Mouse (Mus musculus): ENCODE measurements around the gene Cradd. TPM values are rescaled to one million over a fixed set of nuclear protein-coding genes. Genes with fewer than 3 reads are reported as not detected.

Cradd gene
- total RNA-seq, 2 experiments from 2014 or later: 9.9 to 18.3 TPM

- DNase-seq: no peak
These were observed 84.5 kb downstream of the Cradd start for GRCm38 (mm10) chr10:95239196-95240069.

- no peak for DNase-seq
These were observed 85.3 kb downstream of the Cradd start for GRCm38 (mm10) chr10:95238667-95239066.

DNA sequence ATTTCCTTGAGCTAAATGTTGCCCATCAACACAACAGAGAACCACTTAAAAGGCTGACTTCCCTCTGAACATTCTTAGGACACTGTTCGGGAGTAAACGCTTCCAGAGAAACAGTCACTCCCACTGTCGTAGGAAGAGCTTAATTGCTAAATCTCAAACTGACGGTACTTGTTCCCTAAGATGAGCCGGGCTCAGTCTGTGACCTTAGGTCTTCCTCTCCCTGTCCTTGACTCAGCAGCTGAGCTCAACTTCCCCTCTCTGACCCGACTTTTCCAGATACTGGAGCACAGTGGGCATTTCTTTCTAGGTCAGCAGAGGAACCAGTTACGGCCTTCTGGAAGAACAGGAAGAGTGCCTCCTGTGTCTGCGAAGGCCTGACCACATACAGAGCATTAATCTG lies 87.7 kb downstream of the Cradd start:
- peak; percentile 30 to 35 for DNase-seq

GRCm38 (mm10) chr10:95234661-95235060 lies 89.3 kb downstream of the Cradd start:
- no peak for DNase-seq

DNA sequence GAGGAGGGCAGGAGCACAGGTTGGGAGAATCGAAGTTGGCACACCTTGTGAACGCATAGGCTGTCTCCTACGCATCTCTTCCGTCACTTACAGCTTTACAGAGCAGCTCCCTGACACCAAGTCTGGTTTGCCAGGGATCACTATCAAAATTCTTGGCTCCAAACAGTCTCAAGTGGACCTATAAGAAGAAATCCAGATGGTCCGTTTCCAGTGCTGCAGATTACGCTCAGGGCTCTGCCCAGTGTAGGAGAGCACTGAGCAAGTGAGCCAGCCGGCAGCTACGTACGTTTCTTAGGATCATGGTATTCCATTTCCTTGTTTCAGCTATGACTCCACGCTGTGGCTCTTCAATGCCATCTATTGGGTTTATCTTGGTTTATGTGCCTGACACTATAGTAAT lies 90.9 kb downstream of the Cradd start:
- no peak for DNase-seq

DNA sequence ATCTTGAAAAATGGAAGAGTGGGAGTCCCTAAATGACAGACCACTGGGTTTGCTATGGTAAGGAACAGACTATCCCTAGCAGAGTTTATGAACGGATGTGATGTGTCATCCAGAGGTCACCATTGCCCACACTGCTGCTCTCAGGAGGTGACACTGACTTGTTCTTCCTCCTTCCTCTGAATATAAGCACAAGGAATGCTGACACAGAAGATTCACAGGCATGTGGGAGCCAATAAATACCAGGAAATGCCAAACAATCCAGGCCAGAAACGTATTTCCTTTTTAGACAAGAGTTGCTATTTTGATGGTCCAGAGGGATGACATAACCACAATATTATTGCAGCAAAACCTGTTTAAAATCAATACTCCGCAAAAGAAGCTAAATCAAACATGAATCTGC lies 91.4 kb downstream of the Cradd start:
- no peak for DNase-seq

- DNase-seq: no peak
These were observed 95.7 kb downstream of the Cradd start for GRCm38 (mm10) chr10:95228192-95228591.

GRCm38 (mm10) chr10:95227590-95227989 lies 96.3 kb downstream of the Cradd start:
- DNase-seq: no peak

- DNase-seq: no peak
These were observed 97.2 kb downstream of the Cradd start for GRCm38 (mm10) chr10:95226772-95227171.

- DNase-seq: no peak
These were observed 98.9 kb downstream of the Cradd start for GRCm38 (mm10) chr10:95225006-95225405.

DNA sequence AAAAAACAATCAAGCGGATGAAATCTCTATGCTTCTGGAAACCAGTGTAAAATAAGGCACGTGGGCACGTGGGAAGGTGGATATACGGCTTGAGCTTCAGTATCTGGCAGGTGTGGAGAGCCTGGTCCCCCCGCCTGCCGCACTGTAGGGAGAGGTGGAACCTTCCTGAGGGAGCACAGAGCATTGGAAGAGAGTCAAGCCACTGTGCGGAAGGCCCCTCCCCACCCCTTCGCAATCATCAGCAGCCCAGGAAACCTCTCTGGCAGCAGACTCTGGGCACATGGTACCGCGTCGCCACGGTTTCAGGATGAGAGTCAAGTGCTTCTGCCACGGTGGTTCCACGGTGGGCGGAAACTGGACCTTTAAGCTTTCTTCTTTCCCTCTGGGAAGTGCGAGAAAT lies 100.7 kb downstream of the Cradd start:
- DNase-seq: no peak

GRCm38 (mm10) chr10:95221914-95222313 lies 102.0 kb downstream of the Cradd start:
- no peak for DNase-seq

DNA sequence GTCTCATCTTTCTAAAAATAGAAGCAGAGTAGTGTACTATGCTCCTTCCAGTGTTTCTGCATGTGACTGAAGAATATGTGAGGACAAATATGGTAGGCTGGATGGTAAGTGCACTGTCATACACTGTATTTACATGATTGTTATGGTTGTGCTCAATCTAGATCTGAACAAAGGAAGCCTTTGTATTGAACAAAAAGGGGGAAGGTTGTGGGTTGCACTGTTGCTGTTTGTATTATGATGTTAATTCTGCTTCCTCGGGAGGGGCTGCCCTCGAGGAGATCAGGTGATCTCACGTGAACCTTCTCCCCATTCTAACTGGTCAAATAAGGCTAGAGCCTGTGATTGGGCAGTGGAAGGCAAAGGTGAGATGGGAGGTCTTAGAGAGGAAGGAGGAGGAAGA lies 103.4 kb downstream of the Cradd start:
- no peak for DNase-seq

DNA sequence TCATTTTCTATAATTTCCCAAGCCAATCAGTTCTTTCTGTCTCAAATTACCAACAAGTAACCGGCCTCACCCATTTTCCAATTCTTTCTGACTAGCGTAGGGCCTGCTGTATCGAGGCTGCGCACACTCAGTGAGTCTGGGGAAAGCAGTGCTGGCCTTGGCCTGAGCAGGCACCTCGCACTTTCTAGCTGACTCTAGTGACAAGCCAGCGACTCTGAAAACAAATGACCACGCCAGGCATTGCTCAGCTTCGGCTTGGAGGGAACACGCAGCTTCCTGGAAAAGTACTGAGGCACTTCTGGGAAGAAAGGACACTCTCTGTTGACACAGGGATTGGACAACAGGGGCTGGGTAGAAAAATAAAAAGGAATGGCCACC lies 105.3 kb downstream of the Cradd start:
- peak; percentile 67 to 74 for DNase-seq

DNA sequence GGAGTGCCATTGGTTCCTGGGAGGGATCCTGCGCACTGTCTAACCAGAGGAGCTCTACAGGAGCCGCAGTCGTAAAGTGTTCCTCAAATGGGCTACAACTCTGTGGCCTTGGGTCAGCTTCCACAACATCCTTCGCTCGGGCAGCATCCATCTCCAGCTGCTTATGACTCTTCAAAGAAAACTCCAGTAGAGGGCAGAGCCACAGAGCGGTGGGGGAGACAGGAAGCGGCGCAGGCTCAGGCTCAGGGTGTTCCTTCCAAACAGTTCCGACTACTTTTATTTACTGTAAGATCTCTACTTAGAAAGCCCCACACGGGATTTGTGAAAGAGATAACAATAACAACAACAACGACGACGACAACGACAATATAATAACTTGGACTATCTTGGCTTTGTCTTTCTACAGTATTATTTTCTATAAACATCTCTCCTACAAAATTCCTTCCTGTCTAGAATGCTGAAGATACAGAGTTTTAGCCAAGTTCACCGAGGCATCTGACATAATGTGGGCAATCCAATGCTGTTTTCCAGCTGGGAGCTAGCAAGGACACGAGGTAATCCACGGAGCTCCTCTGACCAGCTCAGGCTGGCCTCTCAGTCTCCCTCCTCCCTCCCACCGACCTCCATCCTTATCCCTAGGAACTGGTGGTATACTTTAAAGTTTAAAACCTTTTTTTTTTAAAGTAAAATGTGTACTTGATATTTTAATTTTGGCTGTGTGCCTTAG lies 105.8 kb downstream of the Cradd start:
- peak; percentile 35 to 46 for DNase-seq

- DNase-seq: peak; percentile 25 to 51
These were observed 108.6 kb downstream of the Cradd start for GRCm38 (mm10) chr10:95215324-95215723.

- no peak for DNase-seq
These were observed 110.1 kb downstream of the Cradd start for GRCm38 (mm10) chr10:95213820-95214219.

GRCm38 (mm10) chr10:95213311-95213710 lies 110.6 kb downstream of the Cradd start:
- DNase-seq: no peak

DNA sequence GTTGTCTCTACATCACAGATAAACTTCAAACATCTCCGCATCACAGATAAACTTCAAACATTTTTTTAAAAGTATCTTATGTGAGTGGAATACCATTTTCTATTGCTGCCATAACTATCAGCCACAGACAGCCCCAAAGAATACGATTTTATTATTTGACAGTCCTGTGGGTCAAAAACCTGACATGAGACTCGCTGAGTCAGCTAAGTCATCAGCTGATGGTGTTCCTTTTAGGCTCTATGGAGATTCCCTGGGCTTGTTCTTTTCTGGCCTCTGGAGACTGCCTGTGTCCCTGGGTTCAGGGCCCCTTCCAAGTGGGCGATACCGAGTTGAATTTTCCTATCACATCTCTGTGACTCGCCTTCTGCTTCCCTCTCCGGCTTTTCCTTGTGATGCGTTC lies 112.3 kb downstream of the Cradd start:
- DNase-seq: no peak

DNA sequence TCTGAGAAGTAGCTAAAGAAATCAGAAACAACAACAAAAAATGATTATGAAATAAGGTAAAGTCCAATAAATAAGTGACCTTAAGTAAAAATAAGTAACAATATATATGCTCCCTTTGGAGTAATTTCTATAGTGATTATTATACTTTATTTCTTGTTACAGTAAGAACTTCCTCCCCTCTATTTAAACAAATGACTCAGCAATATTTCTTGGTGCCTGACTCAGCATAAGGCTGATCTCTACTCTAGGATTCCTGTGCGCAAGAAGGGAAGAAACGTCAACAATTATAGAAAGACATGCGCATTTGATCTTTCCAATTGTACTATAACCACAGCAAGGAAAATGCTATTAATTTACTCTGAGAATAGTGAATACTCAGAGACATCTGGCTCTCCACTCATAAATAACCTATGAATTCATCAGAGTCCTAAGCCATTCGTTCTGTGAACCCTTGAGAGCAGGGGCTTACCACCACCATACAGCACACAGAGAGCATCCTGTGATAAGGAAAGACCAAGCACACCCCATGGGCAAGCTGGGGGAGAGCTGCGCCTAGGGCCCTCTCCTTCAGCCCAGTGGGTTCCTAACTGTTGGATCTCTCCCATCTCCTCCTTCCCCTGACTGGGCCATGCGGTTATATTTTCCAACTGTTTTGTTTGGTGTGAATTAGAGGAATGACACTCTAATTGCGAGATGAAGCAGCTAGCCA lies 113.1 kb downstream of the Cradd start:
- DNase-seq: no peak

DNA sequence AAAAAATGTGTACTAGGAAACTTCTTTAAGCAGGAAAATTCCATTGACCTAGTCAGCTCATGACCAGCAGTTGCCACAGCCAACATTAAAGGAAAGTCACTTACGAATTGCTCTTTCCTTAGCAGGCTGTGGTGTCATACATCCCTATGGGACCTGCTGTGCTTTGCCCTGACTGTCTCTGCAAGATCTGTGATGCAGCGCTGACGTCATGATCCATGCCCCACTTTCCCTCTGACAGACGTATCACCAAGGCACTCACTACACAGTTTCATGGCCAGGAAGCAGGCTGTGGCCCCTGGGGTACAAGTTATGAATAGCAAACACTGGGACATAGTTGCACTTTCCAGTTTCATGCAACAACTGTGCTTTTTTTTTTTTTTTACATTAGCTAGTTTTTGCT lies 113.8 kb downstream of the Cradd start:
- DNase-seq: peak; percentile 36 to 39

- no peak for DNase-seq
These were observed 116.5 kb downstream of the Cradd start for GRCm38 (mm10) chr10:95207423-95207822.

DNA sequence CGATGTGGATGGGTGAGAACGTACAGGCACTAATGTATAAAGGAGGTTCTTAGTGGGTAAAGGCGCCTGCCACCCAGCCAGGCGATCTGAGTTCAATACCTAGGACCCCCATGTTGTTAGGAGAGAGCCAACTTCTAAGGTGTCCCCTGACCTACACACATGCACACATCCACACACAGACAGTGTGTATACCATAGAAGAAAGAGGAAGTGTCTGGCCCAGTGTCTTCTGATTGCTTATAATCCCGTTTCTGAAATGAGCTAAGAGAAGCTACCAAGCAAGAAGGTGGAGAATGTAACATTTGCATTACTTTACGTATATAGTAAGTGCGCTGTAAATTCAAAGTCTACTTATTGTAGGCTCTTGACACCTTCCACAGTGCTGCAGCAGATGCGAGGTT lies 122.4 kb downstream of the Cradd start:
- DNase-seq: no peak
